33 mouse cellular contexts compared by ENCODE assay signal in genomic region chr1:175524626-175525294, GRCm38 (mm10). TPM values are rescaled to one million over a fixed set of nuclear protein-coding genes. Genes with fewer than 3 reads are reported as not detected.
A peak's percentile ranks its signal among the peaks of the same experiment; 100 is the strongest.
DNase-seq lines count a peak whose midpoint lies in the region; ATAC-seq and TF ChIP-seq lines count a peak whose summit lies in the region.
"Had no signal": no experiment of that assay in that cellular context is flagged by ENCODE, and none has a peak within 500 bp of the region (broad histone marks: within the 10 kb centered on the region; RNA-seq: fewer than 3 reads in every experiment).

No protein-coding gene starts in this region.

- no peak for TF ChIP-seq CTCF in left cerebral cortex, adult 2 months (IDR thresholded peaks at IDR 0.05)

- peak; percentile 6 for DNase-seq in 416B (ENCODE audit: low read depth)
- DNase-seq in A20 (ENCODE audit: low read depth, low spot score) = peak; percentile 14
- peak; percentile 4 for DNase-seq in c-Kit-positive CD71-negative TER-119-negative erythroid progenitor cells, embryonic 14.5 days (ENCODE audit: low read depth)
- no peak for DNase-seq in ovary, postnatal 14 days (ENCODE audit: low spot score)
- DNase-seq in cerebellum, adult 9-11 months = no peak
- DNase-seq in left cerebral cortex, adult 2 months (ENCODE audit: extremely low spot score in 1 of 2, low spot score in 2 of 2) = no peak
- DNase-seq in layer of hippocampus, adult 9-11 months = no peak
- DNase-seq: adrenal gland, postnatal 14 days; cerebellum, adult 11-12 months; cerebellum, postnatal 10 days; gastrocnemius, postnatal 25 days; heart, adult 2 months; heart, postnatal 10 days; kidney, adult 11 months; kidney, postnatal 25 days; left cerebral cortex, postnatal 4 days; liver, postnatal 0 days; right cerebral cortex, postnatal 25 days had no signal

- H3K27ac ChIP-seq in left cerebral cortex, adult 2 months = no peak overlapping the region
- H3K27ac ChIP-seq: embryonic facial prominence, embryonic 10.5 days; embryonic facial prominence, embryonic 15.5 days; forebrain, embryonic 13.5 days; heart, adult 2 months; heart, embryonic 13.5 days; hindbrain, embryonic 10.5 days; hindbrain, embryonic 15.5 days; liver, embryonic 12.5 days; midbrain, embryonic 12.5 days; neural tube, embryonic 13.5 days; stomach, embryonic 15.5 days had no signal

- ATAC-seq in megakaryocyte progenitor cell, adult 5-6 weeks (replicated peaks; ENCODE audit: poor library complexity) = peak; percentile 99
- ATAC-seq: forebrain, embryonic 13.5 days; inflammation-experienced regulatory T-cells, adult 6 months; liver, embryonic 12.5 days; liver, postnatal 0 days; lung, postnatal 0 days; Patski had no signal

- no peak overlapping the region for H3K4me3 ChIP-seq in left cerebral cortex, adult 2 months
- H3K4me3 ChIP-seq: embryonic facial prominence, embryonic 10.5 days; embryonic facial prominence, embryonic 15.5 days; forebrain, embryonic 13.5 days; heart, adult 2 months; heart, embryonic 13.5 days; hindbrain, embryonic 10.5 days; hindbrain, embryonic 15.5 days; liver, embryonic 12.5 days; megakaryocyte, embryonic 14.5 days; midbrain, embryonic 12.5 days; neural tube, embryonic 13.5 days; stomach, embryonic 15.5 days had no signal

- intact Hi-C loops in left cerebral cortex, adult 2 months (cut with DNase I) = no loop called here

RNA-seq across cellular contexts. Expression of gene Rgs7, which starts 32.5 kb away (rescaled TPM):
- total RNA-seq in megakaryocyte progenitor cell, adult 5-6 weeks (2015) = not detected in 2 replicates
- total RNA-seq in megakaryocyte progenitor cell, adult 5-6 weeks (2017) = not detected in 2 replicates
- total RNA-seq in left cerebral cortex, adult 2 months (2021) = 100 to 1,000 TPM; 114 to 120 TPM

Comparison
In these comparisons a context has a peak if more than half of its experiments do, and no peak if none do; other contexts are left out.
1. DNase-seq: peak in 416B (single experiment), A20 (single experiment) and c-Kit-positive CD71-negative TER-119-negative erythroid progenitor cells, embryonic 14.5 days (single experiment); none in ovary, postnatal 14 days (single experiment), cerebellum, adult 9-11 months (single experiment), left cerebral cortex, adult 2 months (0 of 2) and layer of hippocampus, adult 9-11 months (single experiment).
2. RNA of gene Rgs7, which starts 32.5 kb away (total RNA-seq): 114 to 120 TPM in left cerebral cortex, adult 2 months; not detected in megakaryocyte progenitor cell, adult 5-6 weeks; every median in the first group is over 100 times any median in the second.